Mouse (Mus musculus): ENCODE data around the gene Pigx. TPM values are rescaled to one million over a fixed set of nuclear protein-coding genes. Genes with fewer than 3 reads are reported as not detected.

Gene Pigx
- polyA plus RNA-seq, 1 experiment from 2014 or later = 144 TPM

- Histone ChIP-seq H3K9ac (ENCODE audit: low read length) (no peak overlapping the region), H3K27me3 (ENCODE audit: control insufficient read depth, insufficient read depth, low read length) (no peaks in the 10 kb centered on the region), H3K4me2 (ENCODE audit: low read depth, low read length, severe bottlenecking) (no peak overlapping the region), H3K9me3 (ENCODE audit: control insufficient read depth, low read length) (no peaks in the 10 kb centered on the region), H3K27ac (ENCODE audit: low read depth, low read length) (no peak overlapping the region), H3K4me3 (ENCODE audit: low read depth, low read length) (no peak overlapping the region), H3K36me3 (ENCODE audit: control insufficient read depth, insufficient read depth, low read length) (no peaks in the 10 kb centered on the region), H3K4me1 (replicated peaks; ENCODE audit: control insufficient read depth, insufficient read depth, low read length) (no peaks in the 10 kb centered on the region)
- DNase-seq (ENCODE audit: low spot score) = no peak
- no peak for ATAC-seq (replicated peaks; ENCODE audit: low FRiP score)
- 80% methylated on average over 6 of the region's 6 CpGs for WGBS
Measured at GRCm38 (mm10) chr16:32059840-32060523, 39.6 kb downstream of the Pigx start.

- Histone ChIP-seq H3K4me1 (replicated peaks; ENCODE audit: control insufficient read depth, insufficient read depth, low read length) (no peaks in the 10 kb centered on the region), H3K4me3 (ENCODE audit: low read depth, low read length) (no peak overlapping the region), H3K9ac (ENCODE audit: low read length) (no peak overlapping the region), H3K9me3 (ENCODE audit: control insufficient read depth, low read length) (no peaks in the 10 kb centered on the region), H3K27ac (ENCODE audit: low read depth, low read length) (no peak overlapping the region), H3K4me2 (ENCODE audit: low read depth, low read length, severe bottlenecking) (no peak overlapping the region), H3K36me3 (ENCODE audit: control insufficient read depth, insufficient read depth, low read length) (no peaks in the 10 kb centered on the region), H3K27me3 (ENCODE audit: control insufficient read depth, insufficient read depth, low read length) (no peaks in the 10 kb centered on the region)
- ATAC-seq (replicated peaks; ENCODE audit: low FRiP score) (no peak), DNase-seq (ENCODE audit: low spot score) (no peak)
- WGBS = 87% methylated on average over 5 of the region's 5 CpGs
Measured at GRCm38 (mm10) chr16:32058817-32059216, 40.7 kb downstream of the Pigx start.

- no peak overlapping the region for H3K4me2 ChIP-seq (ENCODE audit: low read depth, low read length, severe bottlenecking)
- whole genome bisulfite sequencing = 91% methylated on average over 4 of the region's 4 CpGs
- no peak for DNase-seq (ENCODE audit: low spot score)
- H3K36me3 ChIP-seq (ENCODE audit: control insufficient read depth, insufficient read depth, low read length) = peaks cover 4% of the 10 kb centered on the region; the same call in 1 of the 2 replicates
- no peak for ATAC-seq (replicated peaks; ENCODE audit: low FRiP score)
- H3K4me1 ChIP-seq (replicated peaks; ENCODE audit: control insufficient read depth, insufficient read depth, low read length) = no peaks in the 10 kb centered on the region
- no peaks in the 10 kb centered on the region for H3K27me3 ChIP-seq (ENCODE audit: control insufficient read depth, insufficient read depth, low read length)
- H3K27ac ChIP-seq (ENCODE audit: low read depth, low read length) = no peak overlapping the region
- no peaks in the 10 kb centered on the region for H3K9me3 ChIP-seq (ENCODE audit: control insufficient read depth, low read length)
- H3K9ac ChIP-seq (ENCODE audit: low read length) = no peak overlapping the region
- no peak overlapping the region for H3K4me3 ChIP-seq (ENCODE audit: low read depth, low read length)
Measured at GRCm38 (mm10) chr16:32042367-32042766, 57.2 kb downstream of the Pigx start.

Other genes with a start within 250 kb of the Pigx start
- gene Meltf, start 220.9 kb downstream of the Pigx start, polyA plus RNA-seq (2014; fragmentation: Nextera tagmentation; extraction: Ambion mirVana) = 0.07 TPM in 1 of 2 replicates, not detected in the other
- 0.97 and 1.1 TPM in 2 replicates for gene Pigz, start 165.9 kb downstream of the Pigx start, polyA plus RNA-seq (2014; fragmentation: Nextera tagmentation; extraction: Ambion mirVana)
- gene 0610012G03Rik, start 151.2 kb downstream of the Pigx start, polyA plus RNA-seq (2014; fragmentation: Nextera tagmentation; extraction: Ambion mirVana) = 84.6 and 92.5 TPM in 2 replicates
- 146 and 149 TPM in 2 replicates for gene Ncbp2, start 151.2 kb downstream of the Pigx start, polyA plus RNA-seq (2014; fragmentation: Nextera tagmentation; extraction: Ambion mirVana)
- 13.6 and 15.2 TPM in 2 replicates for gene Senp5, start 96.5 kb downstream of the Pigx start, polyA plus RNA-seq (2014; fragmentation: Nextera tagmentation; extraction: Ambion mirVana)
- 52.6 and 53.9 TPM in 2 replicates for gene Pak2, start 20.4 kb downstream of the Pigx start, polyA plus RNA-seq (2014; fragmentation: Nextera tagmentation; extraction: Ambion mirVana)
- 43.3 and 43.5 TPM in 2 replicates for gene Cep19, start 60 bp upstream of the Pigx start, polyA plus RNA-seq (2014; fragmentation: Nextera tagmentation; extraction: Ambion mirVana)
- 6.7 and 7.5 TPM in 2 replicates for gene Nrros, start 65.9 kb upstream of the Pigx start, polyA plus RNA-seq (2014; fragmentation: Nextera tagmentation; extraction: Ambion mirVana)
- gene Bex6, start 80.1 kb upstream of the Pigx start, polyA plus RNA-seq (2014; fragmentation: Nextera tagmentation; extraction: Ambion mirVana) = 0.35 TPM in 1 of 2 replicates, not detected in the other
- gene Fbxo45, start 147.4 kb upstream of the Pigx start, polyA plus RNA-seq (2014; fragmentation: Nextera tagmentation; extraction: Ambion mirVana) = 28.0 and 31.1 TPM in 2 replicates
- 17.4 and 20.3 TPM in 2 replicates for gene Wdr53, start 147.5 kb upstream of the Pigx start, polyA plus RNA-seq (2014; fragmentation: Nextera tagmentation; extraction: Ambion mirVana)
- not detected in 2 replicates for gene Smco1, start 171.7 kb upstream of the Pigx start, polyA plus RNA-seq (2014; fragmentation: Nextera tagmentation; extraction: Ambion mirVana)
- 36.6 and 40.9 TPM in 2 replicates for gene Rnf168, start 177.7 kb upstream of the Pigx start, polyA plus RNA-seq (2014; fragmentation: Nextera tagmentation; extraction: Ambion mirVana)
- gene Ubxn7, start 232.5 kb upstream of the Pigx start, polyA plus RNA-seq (2014; fragmentation: Nextera tagmentation; extraction: Ambion mirVana) = 24.6 and 28.8 TPM in 2 replicates